Mouse (Mus musculus) right cerebral cortex, adult 18-20 months (tissue): ENCODE measurements at regions not wholly inside any gene's neighbourhood (a gene's known extent, or its start where the extent isn't known, plus 50 kb on each side); places are given as distances from the start of the nearest gene placed in this dataset.
"Not testable (repeated sequence)": the region's sequence is repeated elsewhere in the genome, so short reads cannot be mapped to it uniquely, and the experiment has no call there.

Experiments used
- DNase-seq: peaks from one replicate; pipeline ENCODE4 v3.0.0; 2022; ENCODE audit warnings: mixed read lengths

- no peak for DNase-seq
These were observed 639.7 kb downstream of the Cdh10 start for GRCm38 (mm10) chr15:19458485-19458884.

- peak; percentile 10 for DNase-seq
These were observed 654.8 kb downstream of the Cdh10 start for GRCm38 (mm10) chr15:19473521-19473920.

- not testable (repeated sequence) for DNase-seq
These were observed 674.8 kb downstream of the Cdh10 start for GRCm38 (mm10) chr15:19493556-19493955.

GRCm38 (mm10) chr15:19519377-19519776, 700.6 kb downstream of the Cdh10 start:
- no peak for DNase-seq

- no peak for DNase-seq
These were observed 721.9 kb downstream of the Cdh10 start for GRCm38 (mm10) chr15:19540676-19541075.

- DNase-seq = no peak
These were observed 731.0 kb downstream of the Cdh10 start for GRCm38 (mm10) chr15:19549757-19550156.

- no peak for DNase-seq
These were observed 766.0 kb downstream of the Cdh10 start for GRCm38 (mm10) chr15:19584769-19585168.

- no peak for DNase-seq
These were observed 766.5 kb downstream of the Cdh10 start for GRCm38 (mm10) chr15:19585281-19585680.

GRCm38 (mm10) chr15:19593746-19594145, 775.0 kb downstream of the Cdh10 start:
- DNase-seq = no peak

- not testable (repeated sequence) for DNase-seq
These were observed 803.6 kb downstream of the Cdh10 start for GRCm38 (mm10) chr15:19622367-19622766.

- no peak for DNase-seq
These were observed 781.7 kb upstream of the Cdh12 start for GRCm38 (mm10) chr15:19667380-19667779.

GRCm38 (mm10) chr15:19675545-19675944, 773.5 kb upstream of the Cdh12 start:
- no peak for DNase-seq

GRCm38 (mm10) chr15:19687239-19687638, 761.8 kb upstream of the Cdh12 start:
- peak; percentile 11 for DNase-seq

- no peak for DNase-seq
These were observed 737.3 kb upstream of the Cdh12 start for GRCm38 (mm10) chr15:19711764-19712163.
